Mouse (Mus musculus): ENCODE measurements around the gene Map3k7.
A peak's percentile ranks its signal among the peaks of the same experiment; 100 is the strongest.
"Not testable (repeated sequence)": the region's sequence is repeated elsewhere in the genome, so short reads cannot be mapped to it uniquely, and the experiment has no call there.

Map3k7 gene

DNA sequence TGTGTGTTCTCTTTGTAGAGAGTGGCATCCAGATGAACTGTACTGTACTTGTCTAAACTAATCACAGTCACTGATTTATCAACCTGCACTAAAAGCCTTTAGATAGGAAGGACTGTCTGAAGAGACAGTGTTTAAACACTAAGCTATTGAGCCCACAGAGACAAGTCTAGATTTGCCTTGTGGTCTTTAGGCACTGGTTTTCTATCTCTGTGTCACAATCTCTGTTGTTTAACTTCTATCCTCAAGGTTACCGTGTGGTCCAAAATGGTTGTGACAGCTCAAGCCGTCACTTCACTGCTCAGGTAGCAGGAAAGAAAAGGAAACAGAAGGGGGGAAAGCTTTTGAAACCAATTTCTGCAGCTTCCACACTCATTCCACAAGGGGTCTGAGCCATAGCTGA is 29.5 kb downstream of the Map3k7 start:
- no peak for DNase-seq (ENCODE audit: low spot score)

DNA sequence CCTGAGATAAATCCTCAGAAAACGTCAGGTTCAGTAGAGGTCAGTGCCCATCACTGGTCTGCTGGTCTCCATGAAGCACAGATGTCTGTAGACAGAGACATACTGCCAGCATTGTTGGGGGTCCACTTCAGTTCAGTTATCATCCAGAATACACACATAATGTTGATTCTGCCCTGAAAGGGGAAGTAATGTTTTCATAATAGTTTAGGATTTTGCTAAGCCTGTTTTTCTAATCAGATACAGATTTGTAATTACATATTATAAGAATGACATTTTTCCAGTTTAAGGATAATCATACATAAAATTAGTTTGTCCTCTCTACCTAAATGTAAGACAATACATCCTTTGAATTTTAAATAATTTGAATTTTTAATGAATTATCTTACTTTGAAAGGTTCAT is 30.0 kb downstream of the Map3k7 start:
- no peak for DNase-seq (ENCODE audit: low spot score)

DNA sequence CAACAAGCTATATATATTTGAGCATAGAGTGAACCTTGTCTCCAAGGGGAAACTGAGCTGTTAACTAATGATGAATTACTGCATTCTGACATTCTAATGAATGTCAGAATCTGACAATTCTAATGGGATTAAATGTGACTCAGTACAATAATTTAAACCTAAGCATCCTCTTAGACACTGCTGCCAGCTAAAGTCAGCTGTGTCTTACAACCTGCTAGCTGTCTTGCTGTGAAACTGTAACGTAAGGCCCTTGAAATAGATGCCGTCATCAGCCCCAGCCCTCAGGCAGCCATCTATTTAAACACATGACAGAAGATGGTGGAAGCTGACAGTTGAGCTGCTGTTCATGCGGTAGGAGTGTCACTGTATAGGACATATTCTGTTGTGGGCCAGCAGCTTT is 37.6 kb downstream of the Map3k7 start:
- DNase-seq (ENCODE audit: low spot score), result no peak

DNA sequence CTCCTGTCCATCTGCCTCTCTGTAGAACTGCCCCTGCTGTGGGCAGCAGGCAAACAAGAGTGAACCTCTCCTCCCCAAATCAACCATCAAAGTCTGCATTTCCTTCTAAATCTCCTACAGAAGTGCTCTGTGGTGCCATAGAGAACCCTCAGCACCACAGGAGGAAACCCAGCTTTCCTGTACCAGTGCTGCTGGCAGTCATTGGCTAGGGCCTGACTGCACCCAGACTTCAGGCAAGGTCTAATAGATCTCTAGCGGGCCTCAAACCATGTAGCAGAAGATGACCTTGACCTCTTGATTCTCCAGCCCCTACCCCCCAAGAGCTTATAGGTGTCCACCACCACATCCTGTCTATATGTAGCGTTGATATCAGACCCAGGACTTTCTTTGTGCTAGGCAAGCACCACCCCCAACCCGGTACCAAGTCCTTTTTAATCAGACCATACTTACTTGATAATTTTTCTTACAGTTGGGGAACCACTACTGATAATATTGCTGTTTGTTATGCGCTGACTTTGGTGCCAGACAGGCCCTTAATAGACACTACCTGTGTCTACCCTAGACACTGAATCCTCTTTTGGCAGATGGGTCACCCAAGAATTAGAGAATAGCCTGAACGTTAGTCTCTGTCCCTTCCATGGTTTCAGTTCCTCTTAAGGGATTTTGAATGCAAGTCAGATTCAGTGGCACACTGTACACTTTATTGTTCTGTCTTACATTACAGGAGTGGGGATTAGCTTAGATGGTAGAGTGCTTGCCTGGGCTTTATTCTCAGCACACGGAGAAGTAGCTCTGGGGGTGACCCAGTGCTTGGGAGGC is 41.1 kb downstream of the Map3k7 start:
- DNase-seq (ENCODE audit: low spot score), result no peak

DNA sequence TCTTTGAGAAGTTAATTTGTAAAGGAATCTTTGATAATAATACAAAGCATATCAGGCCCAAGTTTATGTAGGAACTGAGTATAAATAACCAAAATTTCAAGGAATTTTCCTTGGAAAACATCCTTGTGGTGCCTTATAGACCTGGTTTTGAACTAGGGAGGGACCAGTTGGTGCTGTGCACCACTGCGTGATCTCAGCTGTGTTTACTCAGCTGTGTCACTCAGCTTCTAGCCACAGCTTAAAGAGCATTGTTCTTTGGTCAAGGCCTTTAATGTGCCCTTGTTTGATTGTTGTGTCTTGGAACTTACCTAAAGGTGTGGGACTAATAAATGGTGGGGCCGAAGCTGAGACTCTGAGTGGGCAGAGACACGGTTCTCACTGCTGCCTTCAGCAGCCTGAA is 43.3 kb downstream of the Map3k7 start:
- DNase-seq (ENCODE audit: low spot score), result no peak

DNA sequence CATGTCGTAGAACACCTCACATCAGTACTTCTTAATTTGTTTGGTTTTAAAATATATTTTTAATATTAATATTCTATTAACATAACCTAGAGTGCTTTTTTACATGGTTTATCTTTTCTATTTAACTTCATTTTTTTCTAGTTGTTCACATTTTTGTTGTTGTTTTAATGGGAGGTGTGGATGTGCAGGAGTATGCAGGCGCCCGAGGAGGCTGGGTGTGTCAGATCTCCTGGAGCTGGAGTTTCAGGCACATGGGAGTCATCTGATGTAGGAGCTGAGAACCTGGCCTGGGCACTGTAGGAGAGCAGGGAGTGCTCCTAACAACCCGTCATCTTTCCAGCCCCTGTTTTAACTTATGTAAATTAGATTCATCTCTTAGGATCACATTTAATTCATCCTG is 44.2 kb downstream of the Map3k7 start:
- no peak for DNase-seq (ENCODE audit: low spot score)

DNA sequence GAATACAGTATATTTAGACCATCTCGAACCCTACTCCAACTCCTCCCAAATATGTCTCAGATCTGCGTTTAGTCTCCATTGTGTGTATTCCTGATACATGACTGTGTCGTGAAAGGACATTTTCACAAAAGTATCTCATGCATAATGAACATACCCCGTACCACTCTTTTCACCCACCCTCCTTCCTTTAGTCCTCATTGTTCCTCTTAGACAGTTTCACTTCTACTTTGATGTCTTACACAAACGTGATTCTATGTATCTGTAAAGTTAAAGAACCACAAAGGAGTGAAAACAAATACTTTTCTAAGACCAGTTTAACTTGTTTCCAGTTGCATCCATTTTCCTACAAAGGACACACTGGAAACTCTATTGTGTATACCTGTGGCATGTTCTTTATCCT is 46.9 kb downstream of the Map3k7 start:
- no peak for DNase-seq (ENCODE audit: low spot score)

DNA sequence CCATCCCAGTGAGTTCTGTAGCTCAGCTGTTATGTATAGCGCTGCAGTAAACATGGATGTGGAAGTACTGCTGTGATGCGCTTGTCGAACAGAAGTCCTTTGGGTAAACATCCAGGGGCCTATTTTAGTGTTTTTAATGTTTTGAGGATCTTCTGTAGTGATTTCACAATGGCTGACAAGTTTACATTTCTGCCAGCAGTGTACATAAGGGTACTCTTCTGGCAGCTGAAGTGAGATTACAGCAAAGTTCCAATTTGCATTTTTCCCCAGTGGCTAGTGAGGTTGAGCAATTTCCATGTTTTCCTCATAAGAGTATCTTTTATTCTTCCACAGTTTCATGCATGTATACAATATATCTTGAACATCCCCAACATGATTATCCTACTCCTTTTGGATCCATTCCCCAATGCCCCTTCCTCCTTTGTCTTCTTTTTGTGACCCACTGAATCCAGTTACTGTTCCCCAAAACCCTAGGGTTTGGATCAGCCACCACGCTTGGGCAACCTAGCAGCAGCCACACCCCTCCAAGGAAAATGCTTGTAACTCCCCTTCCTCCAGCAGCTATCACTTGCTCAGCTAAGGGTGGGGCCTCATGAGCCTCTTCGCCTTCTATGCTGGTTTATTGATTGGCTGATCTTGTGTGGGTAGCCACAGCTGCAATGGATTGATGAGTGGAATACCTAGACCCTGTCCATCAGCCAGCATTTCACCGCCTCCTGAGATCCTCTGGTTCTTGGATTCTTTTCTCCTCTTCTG is 47.5 kb downstream of the Map3k7 start:
- no peak for DNase-seq (ENCODE audit: low spot score)

DNA sequence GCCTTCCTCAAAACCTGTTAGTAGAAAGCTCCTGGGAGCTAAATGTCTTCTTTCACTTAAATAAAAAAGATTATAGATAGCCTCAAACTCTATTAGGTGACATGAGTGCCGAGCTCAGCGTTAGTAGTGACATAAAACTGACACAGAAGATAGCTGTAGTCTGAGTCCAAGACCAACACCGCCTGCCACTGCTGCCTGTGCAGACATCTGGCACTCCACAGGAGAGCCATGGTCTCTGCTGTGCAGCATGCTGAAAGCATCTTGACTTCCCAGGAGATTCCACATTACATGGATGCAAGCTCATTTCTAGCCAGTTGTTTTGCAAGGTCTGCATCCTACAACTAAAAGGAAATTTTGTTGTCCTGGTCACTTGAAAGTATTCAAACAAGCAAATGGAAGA is 57.2 kb downstream of the Map3k7 start:
- DNase-seq (ENCODE audit: low spot score), result no peak

DNA sequence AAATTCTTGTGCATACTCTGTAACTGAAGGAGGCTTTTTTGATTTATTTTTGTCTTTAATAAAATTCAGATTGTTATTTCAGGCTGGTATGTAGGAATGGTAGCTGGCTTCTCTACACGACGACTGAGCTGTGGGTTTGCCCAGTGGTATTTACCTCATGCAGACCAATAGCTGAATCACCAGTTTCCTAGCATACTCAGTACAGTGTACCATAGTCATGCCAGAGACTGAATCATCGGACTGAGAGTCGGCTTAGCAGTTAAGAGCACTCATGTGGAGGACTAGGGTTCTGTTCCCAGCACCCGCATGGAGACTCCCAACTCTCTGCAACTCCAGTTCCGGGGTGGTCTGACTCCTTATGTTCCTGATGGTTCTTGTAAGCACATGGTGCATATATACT is 58.4 kb downstream of the Map3k7 start:
- DNase-seq (ENCODE audit: low spot score), result no peak

DNA sequence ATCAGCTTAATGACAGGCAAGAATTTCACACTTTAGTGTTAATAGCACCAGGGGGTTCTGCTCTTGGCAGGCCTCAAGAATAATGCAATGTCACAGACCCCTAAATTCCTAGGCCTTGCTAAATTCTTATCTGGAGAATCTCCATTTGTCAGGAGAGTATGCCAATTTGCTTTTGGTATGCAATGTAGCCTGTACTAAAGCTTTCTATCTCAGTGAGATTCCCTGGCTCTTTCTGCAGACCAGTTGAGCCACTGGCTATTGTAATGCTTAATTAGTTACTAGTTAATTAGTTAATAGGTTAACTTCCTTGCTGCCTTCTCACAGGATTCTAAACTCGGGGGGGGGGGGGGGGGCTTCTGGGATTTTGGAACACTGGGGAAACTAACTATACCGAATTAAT is 60.3 kb downstream of the Map3k7 start:
- not testable (repeated sequence) for DNase-seq (ENCODE audit: low spot score)

DNA sequence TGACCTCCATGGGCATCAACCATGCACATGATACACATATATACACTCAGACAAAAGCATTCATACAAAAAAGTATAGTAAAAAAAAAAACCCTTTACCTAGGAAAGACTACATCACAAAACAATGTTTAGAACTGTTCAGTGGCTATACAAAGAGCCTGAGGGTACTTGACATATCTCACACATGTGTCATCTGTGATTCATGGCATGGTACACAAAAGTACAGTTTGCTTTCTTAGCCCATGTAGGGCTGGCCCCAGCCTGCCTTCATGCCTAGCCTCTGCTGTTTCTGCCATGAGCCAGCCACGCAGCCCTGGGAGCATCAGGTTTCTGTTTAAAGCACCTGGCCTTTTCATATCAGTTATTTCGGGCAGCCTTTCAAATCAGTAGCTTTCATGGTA is 61.2 kb downstream of the Map3k7 start:
- peak; percentile 10 for DNase-seq (ENCODE audit: low spot score)

DNA sequence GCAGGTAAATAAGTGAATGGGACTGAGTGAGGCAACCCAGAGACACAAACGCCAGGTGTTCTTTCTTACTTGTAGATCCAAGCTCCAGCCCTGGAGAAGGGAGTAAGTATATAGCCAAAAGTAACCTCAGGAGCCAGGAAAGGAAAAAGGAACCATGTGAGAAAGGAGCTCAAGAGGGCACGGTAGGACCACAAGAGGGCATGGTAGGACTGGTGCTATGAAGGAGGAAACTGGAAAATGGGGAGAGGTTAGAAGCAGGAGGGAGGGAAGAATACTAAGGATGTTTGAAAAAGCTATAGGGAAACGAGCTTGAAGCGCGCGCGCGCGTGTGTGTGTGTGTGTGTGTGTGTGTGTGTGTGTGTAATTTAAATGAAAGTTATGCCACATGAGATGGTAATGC is 63.2 kb downstream of the Map3k7 start:
- no peak for DNase-seq (ENCODE audit: low spot score)

DNA sequence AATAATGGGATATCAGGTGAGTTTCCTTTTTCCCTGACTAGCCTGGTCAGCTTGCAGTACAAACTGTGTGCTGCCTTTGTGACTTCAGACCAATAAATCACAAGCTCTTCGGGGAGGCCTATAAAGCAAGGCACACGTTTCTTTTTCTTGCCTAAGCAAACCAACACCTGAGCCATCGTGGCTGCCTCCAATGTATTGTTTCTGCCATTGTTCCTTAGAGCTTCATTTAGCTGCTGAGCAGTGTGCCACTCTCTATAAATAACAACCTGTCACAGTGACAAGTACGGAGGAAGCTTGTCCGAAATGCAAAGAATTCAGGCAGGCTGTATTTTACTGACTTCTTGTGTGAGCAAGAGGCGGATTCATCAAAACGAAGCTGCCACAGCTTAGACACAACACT is 73.4 kb downstream of the Map3k7 start:
- DNase-seq (ENCODE audit: low spot score), result no peak

DNA sequence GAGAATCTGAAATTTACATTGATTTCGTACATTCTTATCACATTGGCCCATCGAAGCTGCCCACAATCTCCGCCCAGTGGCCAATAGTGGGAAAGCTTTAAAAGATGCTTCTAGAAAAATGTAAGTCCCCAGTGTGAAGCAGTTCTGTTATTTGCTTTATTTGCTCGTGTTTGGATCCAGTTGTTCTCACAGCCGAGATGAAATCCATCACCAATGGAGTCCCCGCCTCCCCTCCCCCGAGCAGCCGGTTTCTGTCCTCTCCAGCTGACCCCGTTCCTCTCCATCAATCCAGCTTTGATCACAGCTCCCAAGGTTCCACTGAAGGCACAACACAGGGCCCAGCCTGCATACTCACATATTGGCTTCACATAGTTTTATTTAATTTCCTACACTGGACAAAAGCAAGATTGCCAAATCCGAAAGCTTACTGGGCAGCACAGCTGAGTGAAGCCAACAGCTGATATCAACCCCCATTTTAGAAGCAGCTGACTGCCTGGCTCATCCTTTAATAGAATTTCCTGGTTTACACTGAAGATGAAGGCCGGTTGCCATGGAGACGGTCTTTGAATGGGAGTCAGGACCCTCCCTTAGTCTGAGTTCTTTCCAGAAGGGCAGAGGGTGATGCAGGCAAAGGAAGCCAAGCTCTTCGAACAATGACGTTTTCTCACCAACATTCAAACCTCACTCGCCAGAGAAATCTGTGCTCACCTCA is 78.0 kb downstream of the Map3k7 start:
- DNase-seq (ENCODE audit: low spot score), result no peak

DNA sequence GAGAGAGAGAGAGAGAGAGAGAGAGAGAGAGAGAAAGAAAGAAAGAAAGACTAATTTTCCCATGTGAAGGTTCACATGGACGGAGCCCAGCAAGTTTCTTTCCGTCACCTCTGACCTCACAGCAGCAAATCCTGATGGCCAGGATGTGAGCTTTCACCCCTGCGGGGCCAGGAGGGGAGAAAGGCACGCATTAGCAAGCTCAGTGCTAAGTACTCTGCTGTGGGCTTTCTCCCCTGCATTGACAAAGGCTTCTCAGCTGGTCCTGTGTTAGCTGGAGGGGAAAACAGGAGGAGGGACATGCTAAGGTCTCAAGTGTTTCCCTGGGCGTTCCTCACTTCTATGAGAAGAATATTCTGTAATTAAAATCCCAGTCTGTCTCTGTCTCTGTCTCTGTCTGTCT is 81.3 kb downstream of the Map3k7 start:
- no peak for DNase-seq (ENCODE audit: low spot score)

DNA sequence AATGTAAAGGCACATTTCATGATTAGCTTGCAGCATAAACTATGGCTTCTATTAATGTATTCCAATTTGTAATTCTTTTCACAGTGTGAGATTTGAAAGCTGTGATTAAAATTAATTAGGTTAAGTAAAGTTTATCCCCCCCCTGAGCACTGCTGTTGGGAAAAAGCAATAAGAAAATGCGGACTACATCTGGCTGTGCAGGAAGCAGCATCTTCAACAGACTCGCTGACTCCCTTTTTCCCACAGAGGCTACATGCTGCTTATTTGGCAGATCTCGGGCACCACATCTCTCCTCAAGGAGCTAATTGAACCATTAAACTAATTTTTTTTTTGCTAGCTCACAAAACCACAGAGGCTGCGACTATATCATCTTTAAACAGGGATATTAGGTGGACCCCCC is 85.9 kb downstream of the Map3k7 start:
- DNase-seq (ENCODE audit: low spot score), result no peak

DNA sequence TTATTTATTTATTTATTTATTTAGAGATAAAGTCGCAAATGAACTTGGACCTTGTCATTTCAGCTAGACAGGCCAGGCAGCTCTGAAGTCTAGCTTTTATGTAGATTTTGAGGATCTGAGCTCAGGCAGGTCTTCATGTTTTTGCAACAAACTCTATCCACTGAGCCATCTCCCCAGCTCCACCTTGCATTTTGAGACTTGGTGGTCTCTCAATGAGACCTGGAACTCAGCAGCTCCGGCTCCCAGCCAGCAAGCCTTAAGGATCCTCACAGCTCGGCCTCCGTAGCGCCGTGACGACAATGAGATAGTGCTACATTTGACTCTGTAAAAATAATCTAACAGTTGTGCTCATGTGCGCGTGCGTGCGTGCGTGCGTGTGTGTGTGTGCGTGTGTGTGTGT is 89.3 kb downstream of the Map3k7 start:
- DNase-seq (ENCODE audit: low spot score), result no peak

DNA sequence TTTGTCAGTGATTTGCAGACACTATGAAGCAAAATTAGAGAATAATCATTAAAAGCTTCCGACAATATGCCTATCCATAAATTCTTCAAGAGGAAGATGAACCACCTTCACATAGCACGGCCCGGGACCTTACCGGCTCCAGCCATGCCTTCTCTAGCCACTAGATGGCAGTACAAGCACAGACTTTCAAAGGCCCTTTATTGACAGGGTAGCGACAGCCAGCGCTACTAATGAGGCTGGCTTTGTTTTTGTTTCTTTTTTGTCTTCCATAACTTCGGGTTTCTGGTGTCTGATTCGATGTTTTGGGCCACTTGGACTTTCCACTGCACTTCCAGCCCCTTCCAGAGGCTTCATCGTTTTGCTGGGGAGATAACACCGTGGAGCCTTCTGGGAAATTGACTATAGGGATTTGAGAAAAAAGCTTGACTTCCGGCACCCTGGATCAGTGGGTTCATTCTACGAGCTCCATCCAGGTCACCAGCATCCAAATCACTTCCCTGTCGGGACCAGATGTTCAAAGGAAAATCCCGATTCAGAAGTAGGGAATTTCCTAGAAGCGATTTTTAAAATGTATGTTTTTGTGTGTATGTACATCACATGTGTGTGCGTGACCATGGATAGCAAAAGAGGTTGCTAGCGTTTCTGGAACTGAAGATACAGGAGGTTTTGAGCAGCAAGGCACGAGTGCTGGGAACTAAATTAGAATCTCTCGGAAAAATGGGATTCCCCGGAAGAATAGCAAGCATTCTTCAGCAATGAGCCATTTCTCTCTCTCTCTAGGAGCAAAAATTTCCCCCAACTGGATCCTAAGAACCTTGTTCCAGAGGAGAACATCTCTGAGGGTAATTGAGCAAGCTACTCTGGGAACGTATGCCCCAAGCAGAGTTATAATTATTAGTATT is 91.5 kb downstream of the Map3k7 start:
- DNase-seq (ENCODE audit: low spot score), result peak; percentile 84

DNA sequence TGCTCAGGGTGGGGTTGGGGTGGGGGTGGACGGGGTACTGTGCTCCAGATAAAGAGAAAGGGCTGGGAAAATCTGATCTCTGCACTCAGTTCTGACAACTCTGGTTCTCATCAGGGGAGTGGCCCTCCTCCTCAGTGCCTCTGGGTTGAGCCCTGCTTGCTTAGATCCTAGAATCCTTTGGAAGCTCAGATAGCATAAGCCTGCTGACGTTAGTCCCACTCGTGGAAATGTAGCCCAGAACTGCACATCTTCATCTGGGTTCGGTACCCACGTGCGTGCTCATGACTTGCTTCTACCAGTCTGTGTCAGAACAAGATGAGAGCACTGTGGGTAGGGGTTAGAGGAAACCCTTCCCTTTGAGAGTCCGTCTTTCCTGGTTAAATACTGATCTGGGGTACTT is 92.5 kb downstream of the Map3k7 start:
- DNase-seq (ENCODE audit: low spot score), result no peak

DNA sequence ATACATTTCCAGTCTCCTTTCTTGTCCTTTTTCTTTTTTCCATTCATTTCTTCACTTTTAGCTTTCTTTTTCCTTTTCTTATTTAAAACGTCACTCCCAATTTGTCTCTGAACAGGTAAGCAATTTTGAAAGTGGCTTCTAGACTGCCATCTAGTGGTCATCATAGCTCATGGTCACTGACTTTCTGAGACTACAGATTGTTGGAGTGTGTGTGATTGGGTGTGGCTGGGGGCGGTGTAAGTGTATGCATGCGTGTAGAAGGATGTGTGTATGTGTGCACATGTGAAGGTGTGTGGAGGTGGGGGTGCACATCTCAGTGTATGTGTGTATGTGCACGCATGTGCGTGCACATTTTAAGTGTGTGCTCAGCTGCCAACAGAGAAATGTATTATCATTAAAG is 93.2 kb downstream of the Map3k7 start:
- DNase-seq (ENCODE audit: low spot score), result no peak

DNA sequence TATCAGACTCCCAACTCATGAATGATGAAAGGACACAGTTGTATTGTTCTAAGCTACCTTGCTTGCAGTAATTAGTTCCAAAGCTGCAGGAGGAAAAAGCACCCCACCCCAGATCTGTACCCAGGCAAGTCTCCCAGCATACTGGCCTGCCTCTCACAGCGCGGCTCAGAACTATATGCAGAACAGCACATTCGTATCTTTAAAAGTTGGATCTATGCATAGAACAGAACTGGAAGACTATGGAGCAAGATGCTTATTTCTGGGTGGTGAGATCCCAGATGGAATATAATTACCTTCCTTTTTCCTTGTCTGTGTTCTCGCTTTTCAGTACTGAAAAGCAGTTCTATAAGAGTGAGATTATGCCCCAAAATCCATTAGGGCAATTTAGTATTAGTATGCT is 96.8 kb downstream of the Map3k7 start:
- DNase-seq (ENCODE audit: low spot score), result no peak
